Mouse (Mus musculus): ENCODE results near the gene Kdelc1. TPM values are rescaled to one million over a fixed set of nuclear protein-coding genes. Genes with fewer than 3 reads are reported as not detected.
A peak's percentile ranks its signal among the peaks of the same experiment; 100 is the strongest.

Gene Kdelc1
- polyA plus RNA-seq, 1 experiment from 2014 or later = 50.2 TPM

DNA sequence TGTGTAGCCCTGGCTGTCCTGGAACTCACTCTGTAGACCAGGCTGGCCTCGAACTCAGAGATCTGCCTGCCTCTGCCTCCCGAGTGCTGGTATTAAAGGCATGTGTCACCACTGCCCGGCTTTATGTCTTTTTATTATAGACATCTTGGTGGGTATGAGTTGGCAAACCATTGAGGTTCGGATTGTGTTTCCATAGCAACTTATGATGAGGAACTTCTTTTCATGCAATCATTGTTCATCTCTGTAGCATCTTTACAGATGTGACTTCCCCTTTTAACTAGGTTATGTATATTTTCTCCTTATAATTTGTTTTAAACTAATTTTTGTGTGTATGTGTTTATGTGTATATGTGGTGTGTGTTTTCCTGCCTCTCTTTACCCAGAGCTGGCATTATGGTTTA, 7.0 kb upstream of the Kdelc1 start:
- Histone ChIP-seq H3K4me1 (peaks cover 6% of the 10 kb centered on the region), H3K4me3 (no peak overlapping the region), H3K27ac (replicated peaks) (no peak overlapping the region), H3K36me3 (0 out of 2 replicates have a peak, but pooled peaks cover 21% of the 10 kb centered on the region), H3K27me3 (no peaks in the 10 kb centered on the region), H3K9ac (replicated peaks) (no peak overlapping the region), H3K4me2 (replicated peaks) (no peak overlapping the region), H3K9me3 (no peaks in the 10 kb centered on the region)
- ATAC-seq (ENCODE audit: low FRiP score, low read depth) = no peak
- 90% methylated on average over 4 of the region's 4 CpGs for WGBS

DNA sequence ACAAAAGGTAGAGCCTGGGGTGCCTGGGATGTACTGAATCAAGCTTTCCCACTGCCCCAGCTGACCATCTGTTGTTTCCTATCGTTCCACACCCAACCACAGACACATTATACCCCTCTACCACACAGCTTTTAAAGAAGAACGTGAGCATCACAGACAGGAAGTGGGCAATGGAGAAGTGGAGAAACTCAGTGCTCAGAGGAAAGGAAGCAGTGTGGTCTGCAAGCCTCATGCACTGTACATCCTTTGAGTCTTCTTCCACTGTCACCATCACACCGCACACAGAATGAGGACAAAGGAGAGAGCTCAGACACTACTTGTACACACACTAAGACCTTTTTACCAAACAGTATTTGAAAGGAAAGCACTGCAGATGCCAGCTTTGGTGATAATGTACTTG, 3.6 kb upstream of the Kdelc1 start:
- 89% methylated on average over 3 of the region's 3 CpGs for WGBS

DNA sequence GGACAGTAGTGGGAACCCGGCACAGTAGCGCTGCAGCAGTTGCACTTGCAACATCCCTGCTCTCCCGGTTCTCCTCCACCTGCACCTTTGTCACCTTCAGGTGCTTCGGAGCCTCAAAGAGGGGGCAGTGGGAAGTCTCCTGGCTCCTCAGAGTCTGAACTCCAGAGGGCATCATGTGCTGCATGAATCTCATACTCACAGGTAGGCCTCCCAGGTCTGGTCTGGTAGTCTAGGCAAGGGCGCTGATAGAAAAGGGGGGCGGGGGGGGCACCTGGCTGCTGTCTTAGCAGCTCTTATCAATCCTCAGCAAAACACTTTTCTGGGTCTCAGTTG, 1.4 kb upstream of the Kdelc1 start:
- H3K27ac ChIP-seq (replicated peaks) = peak overlapping the region; percentile 97
- 3% methylated on average over 6 of the region's 6 CpGs for WGBS
- ATAC-seq (ENCODE audit: low FRiP score, low read depth) = no peak; the same call in 1 of the 2 replicates

More for the DNA sequence above, 3.6 kb upstream of the Kdelc1 start:
- Histone ChIP-seq H3K4me1 (peaks cover 14% of the 10 kb centered on the region), H3K9ac (replicated peaks) (no peak overlapping the region), H3K27ac (replicated peaks) (no peak overlapping the region), H3K4me3 (no peak overlapping the region), H3K27me3 (no peaks in the 10 kb centered on the region), H3K4me2 (replicated peaks) (no peak overlapping the region), H3K36me3 (0 out of 2 replicates have a peak, but pooled peaks cover 4% of the 10 kb centered on the region), H3K9me3 (no peaks in the 10 kb centered on the region)
- ATAC-seq (ENCODE audit: low FRiP score, low read depth) = no peak

DNA sequence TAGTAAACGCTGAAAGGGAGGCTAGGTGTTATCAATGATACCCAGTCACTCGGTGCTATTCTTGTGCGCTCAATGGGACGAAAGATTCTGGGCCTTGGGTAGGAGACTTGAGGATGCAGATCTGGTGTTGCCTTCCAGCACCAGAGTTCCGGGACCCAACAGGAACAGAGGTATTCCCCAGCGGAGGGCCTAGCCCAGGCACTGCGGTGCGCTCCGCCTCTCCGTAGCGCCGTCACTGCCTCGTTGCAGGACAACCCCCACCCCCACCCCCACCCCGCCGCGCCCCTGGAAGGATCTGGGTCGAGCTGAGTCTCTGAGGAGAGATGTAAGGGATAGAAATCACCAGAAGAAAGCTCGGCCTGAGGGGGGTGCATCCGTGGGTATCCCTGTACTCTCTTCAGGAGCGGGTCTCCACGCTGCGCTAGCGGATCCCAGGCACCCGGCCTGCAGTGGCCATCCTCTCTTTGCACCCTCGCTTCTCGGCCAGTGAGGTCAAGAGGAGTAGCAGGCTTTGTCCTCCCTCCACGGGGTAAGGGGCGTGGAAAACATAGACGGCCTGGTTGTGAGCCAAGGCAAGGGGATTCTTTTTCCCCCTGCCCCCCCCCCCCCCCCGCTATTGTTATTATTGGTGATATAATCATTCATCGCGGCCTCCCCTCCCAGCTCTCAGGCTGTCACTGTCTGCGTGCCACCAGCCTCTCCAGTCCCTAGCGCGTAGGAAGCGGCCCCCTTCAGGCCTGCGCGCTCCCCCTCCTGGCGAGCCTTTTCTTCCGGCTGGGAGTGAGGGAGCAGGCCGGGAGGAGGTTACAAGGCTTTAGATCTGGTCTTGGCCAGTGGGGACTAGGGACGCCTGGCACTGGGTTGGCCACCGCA, 829 bp upstream of the Kdelc1 start:
- H3K9ac ChIP-seq (replicated peaks) = peak overlapping the region; percentile 83
- H3K36me3 ChIP-seq = peaks cover 5% of the 10 kb centered on the region; the same call in 1 of the 2 replicates
- H3K27ac ChIP-seq (replicated peaks) = peak overlapping the region; percentile 97
- no peaks in the 10 kb centered on the region for H3K9me3 ChIP-seq
- peaks cover 14% of the 10 kb centered on the region for H3K4me1 ChIP-seq
- H3K27me3 ChIP-seq = no peaks in the 10 kb centered on the region
- peak overlapping the region; percentile 80 for H3K4me2 ChIP-seq (replicated peaks)
- under 1% methylated on average over 42 of the region's 43 CpGs for whole genome bisulfite sequencing
- peak overlapping the region; percentile 61 for H3K4me3 ChIP-seq
- ATAC-seq (ENCODE audit: low FRiP score, low read depth) = peak; percentile 88

More for the DNA sequence above, 1.4 kb upstream of the Kdelc1 start:
- Histone ChIP-seq H3K4me3 (peak overlapping the region; percentile 61), H3K36me3 (0 out of 2 replicates have a peak, but pooled peaks cover 2% of the 10 kb centered on the region), H3K27me3 (no peaks in the 10 kb centered on the region), H3K9me3 (no peaks in the 10 kb centered on the region), H3K9ac (replicated peaks) (peak overlapping the region; percentile 83), H3K4me1 (peaks cover 14% of the 10 kb centered on the region), H3K4me2 (replicated peaks) (peak overlapping the region; percentile 80)

DNA sequence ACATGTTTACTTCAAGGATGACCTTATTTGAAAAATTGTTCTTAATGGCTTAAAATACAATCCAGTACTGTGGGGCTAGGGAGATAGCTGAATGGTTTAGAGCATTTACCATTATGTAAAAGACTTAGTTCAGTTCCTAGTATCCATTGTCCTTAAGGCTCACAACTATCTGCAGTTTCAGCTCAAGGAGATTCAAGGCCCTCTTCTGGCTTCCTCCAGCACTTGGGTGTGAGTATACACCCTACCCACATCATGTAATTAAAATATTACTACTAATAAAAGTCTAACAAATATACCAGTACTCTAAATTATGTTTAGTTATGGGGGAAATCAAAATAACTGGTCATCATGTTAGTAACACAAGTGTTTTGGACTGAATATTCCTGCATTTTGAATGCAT, 1.0 kb downstream of the Kdelc1 start:
- ATAC-seq (ENCODE audit: low FRiP score, low read depth) = no peak
- Histone ChIP-seq H3K27me3 (no peaks in the 10 kb centered on the region), H3K4me3 (peak overlapping the region; percentile 61), H3K4me2 (replicated peaks) (peak overlapping the region; percentile 80), H3K36me3 (peaks cover 18% of the 10 kb centered on the region), H3K9ac (replicated peaks) (no peak overlapping the region), H3K4me1 (peaks cover 14% of the 10 kb centered on the region), H3K27ac (replicated peaks) (no peak overlapping the region), H3K9me3 (no peaks in the 10 kb centered on the region)

DNA sequence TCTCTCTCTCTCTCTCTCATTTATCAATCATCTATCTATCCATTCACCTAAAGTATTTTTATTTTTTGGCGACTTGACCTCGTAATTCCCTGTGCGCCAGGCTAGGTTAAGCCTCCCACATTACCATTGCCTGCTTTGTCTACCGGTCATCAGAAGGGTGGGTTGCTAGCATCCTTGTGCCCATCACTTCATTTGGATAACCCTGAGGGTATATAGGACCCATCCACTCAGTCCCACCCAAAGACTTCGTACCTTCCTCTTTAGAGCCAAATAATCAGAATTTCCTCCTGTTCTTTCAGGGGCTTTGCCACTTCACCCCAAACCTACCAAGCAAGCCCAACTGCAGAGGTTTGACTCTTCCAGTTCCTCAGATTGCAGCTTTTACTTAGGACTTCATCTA, 15.7 kb downstream of the Kdelc1 start:
- ATAC-seq (ENCODE audit: low FRiP score, low read depth) = no peak

DNA sequence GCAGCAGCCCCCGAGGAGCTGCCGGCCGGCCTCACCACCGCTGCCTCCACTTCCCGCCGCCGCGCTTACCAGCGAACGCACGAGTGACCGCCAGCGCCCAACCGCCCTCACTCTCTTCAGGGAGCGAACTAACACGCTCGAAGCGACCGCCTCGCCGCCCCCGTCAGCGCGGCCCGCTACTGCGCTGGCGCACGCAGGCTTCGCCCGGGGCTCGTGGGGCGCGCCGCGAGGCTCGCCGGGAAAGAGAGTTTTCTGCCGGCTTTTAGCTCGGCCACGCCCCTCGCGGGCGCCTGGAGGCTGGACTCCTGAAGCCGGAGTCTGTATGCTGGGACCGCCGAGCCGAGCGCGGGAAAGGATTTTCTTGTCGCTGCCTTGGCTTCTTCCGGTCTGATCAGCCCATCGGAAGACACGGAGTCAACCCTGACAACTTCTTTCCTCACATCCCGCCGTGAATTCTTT, 16.3 kb downstream of the Kdelc1 start, which contains the start of gene Tex30:
Gene Tex30, minus strand, starts transcription at position 183 of the 459 bp plus-strand sequence.
- Histone ChIP-seq H3K27me3 (no peaks in the 10 kb centered on the region), H3K9me3 (no peaks in the 10 kb centered on the region), H3K27ac (replicated peaks) (peak within 1 kb of the TSS; percentile 92), H3K36me3 (peaks cover 24% of the 10 kb centered on the region; the same call in 1 of the 2 replicates), H3K9ac (replicated peaks) (peak within 1 kb of the TSS; percentile 71), H3K4me1 (peaks cover 9% of the 10 kb centered on the region), H3K4me3 (peak within 1 kb of the TSS; percentile 80), H3K4me2 (replicated peaks) (peak within 1 kb of the TSS; percentile 64)
- peak; percentile 98 for ATAC-seq (ENCODE audit: low FRiP score, low read depth)
- WGBS = under 1% methylated on average over 55 of the region's 55 CpGs

More for the DNA sequence above, 15.7 kb downstream of the Kdelc1 start:
- no peak overlapping the region for H3K27ac ChIP-seq (replicated peaks)
- peaks cover 9% of the 10 kb centered on the region for H3K4me1 ChIP-seq
- peaks cover 22% of the 10 kb centered on the region for H3K36me3 ChIP-seq
- H3K4me3 ChIP-seq = peak overlapping the region; percentile 80
- H3K27me3 ChIP-seq = no peaks in the 10 kb centered on the region
- H3K9me3 ChIP-seq = no peaks in the 10 kb centered on the region
- 12% methylated on average over 5 of the region's 5 CpGs for WGBS
- peak overlapping the region; percentile 64 for H3K4me2 ChIP-seq (replicated peaks)
- H3K9ac ChIP-seq (replicated peaks) = peak overlapping the region; percentile 41

DNA sequence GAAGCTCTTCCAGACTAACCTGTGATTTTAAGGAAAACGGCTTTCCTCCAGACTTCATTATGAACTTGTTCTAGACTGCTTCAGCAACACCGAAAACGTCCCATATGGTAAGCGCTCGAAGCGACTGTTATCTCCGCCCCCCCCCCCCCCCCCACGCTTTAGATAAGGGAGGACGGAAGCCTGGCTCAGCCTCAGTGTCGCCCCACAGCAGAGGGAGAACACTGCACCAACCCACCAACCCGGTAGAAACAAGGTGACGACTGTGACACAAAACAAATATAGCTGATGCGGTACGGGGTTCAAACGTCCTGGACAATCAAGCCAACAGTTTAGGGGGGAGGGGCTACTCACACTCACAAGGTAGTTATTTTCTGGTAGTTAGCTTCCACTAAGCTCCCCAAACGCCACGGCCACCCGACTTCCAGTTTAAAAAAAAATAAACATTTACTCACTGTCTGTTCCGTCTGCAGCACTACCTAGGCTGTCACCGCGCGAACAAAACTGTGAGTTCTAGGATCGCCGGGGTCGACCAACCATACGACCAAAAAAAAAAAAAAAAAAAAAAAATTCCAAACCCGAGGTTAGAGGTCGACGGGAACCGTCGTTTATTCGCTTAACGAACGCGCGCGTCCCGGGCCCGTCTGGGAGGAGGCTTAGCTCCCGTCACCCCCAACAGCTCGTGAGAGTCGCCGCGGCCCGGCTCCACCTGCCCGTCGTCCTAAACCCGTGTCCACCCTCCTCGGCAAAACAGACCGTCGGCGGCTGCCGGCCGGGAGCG, 17.0 kb downstream of the Kdelc1 start:
- H3K9ac ChIP-seq (replicated peaks) = peak overlapping the region; percentile 71
- H3K27ac ChIP-seq (replicated peaks) = peak overlapping the region; percentile 92
- peak overlapping the region; percentile 80 for H3K4me3 ChIP-seq
- peak; percentile 88 for ATAC-seq (ENCODE audit: low FRiP score, low read depth)
- WGBS = under 1% methylated on average over 48 of the region's 55 CpGs
- no peaks in the 10 kb centered on the region for H3K9me3 ChIP-seq
- peak overlapping the region; percentile 64 for H3K4me2 ChIP-seq (replicated peaks)
- no peaks in the 10 kb centered on the region for H3K27me3 ChIP-seq
- peaks cover 9% of the 10 kb centered on the region for H3K4me1 ChIP-seq
- peaks cover 25% of the 10 kb centered on the region; the same call in 1 of the 2 replicates for H3K36me3 ChIP-seq

DNA sequence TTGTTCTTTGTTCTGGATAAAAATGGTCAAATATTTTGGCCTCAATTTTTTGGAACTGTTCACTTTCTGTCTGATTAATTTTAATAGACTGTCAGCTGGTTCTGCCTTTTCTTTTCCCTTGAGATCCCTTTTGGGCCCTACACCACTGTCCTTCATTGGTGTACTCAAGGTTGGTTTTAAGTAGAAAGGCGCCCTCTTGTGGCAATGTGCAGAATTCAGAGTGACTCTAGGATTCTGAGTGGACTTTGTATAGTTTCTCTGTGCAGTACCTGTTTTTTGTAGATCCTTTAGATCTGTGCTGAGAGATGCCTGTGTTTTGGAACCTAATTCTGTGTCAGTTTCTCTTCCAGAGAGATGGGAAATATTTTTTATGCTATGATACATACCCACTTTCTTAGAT, 54.0 kb downstream of the Kdelc1 start:
- 0% methylated on average over 1 of the region's 1 CpGs for WGBS
- Histone ChIP-seq H3K9me3 (no peaks in the 10 kb centered on the region), H3K4me3 (no peak overlapping the region), H3K9ac (replicated peaks) (no peak overlapping the region), H3K27me3 (no peaks in the 10 kb centered on the region), H3K4me1 (no peaks in the 10 kb centered on the region), H3K4me2 (replicated peaks) (no peak overlapping the region), H3K36me3 (no peaks in the 10 kb centered on the region), H3K27ac (replicated peaks) (no peak overlapping the region)
- no peak for ATAC-seq (ENCODE audit: low FRiP score, low read depth)

DNA sequence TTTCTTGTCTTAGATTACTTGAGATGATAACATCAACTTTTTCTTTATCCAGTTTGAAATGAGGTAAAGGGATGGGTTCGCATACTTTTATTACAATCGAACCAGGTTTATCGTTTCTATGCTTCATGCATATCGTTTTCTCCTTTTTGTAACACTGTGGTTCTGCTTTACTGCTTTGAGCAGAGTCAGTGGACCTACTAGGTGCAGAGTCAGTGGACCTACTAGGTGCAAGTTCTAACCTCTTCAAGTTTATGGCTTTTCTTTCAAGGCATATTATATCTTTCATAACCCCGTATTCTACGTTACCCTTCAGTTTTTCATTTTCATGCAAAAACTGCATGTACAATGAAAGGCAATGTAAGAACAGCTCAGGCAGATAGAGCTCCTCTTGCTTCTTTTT, 55.2 kb downstream of the Kdelc1 start:
- Histone ChIP-seq H3K9me3 (no peaks in the 10 kb centered on the region), H3K4me2 (replicated peaks) (no peak overlapping the region), H3K36me3 (no peaks in the 10 kb centered on the region), H3K27me3 (no peaks in the 10 kb centered on the region), H3K4me3 (no peak overlapping the region), H3K27ac (replicated peaks) (no peak overlapping the region), H3K4me1 (no peaks in the 10 kb centered on the region), H3K9ac (replicated peaks) (no peak overlapping the region)
- 98% methylated on average over 6 of the region's 6 CpGs for WGBS
- ATAC-seq (ENCODE audit: low FRiP score, low read depth) = no peak

DNA sequence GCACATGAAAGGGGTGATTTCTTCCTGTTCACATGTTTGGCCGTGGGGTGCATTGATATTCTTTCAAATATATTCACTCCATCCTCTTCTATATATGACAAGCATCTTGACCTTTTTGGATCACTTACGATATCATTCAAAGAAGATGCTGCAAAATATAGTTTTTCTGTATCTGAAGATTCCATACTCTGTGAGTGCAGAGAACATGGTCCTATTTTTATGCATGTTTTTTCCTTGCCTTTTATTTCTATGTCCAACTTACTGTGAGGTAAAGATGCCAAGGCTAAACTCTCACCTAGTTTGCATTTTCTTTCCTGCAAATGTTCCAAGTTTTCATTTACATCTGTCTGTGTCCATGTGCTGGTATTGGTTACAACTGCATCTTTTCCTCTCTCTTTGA, 56.8 kb downstream of the Kdelc1 start, which contains the start of gene Gm8251:
Gene Gm8251, minus strand, starts transcription at position 101 of the 400 bp plus-strand sequence.
- Histone ChIP-seq H3K4me3 (no peak within 1 kb of the TSS), H3K9me3 (no peaks in the 10 kb centered on the region), H3K27me3 (no peaks in the 10 kb centered on the region), H3K4me2 (replicated peaks) (no peak within 1 kb of the TSS), H3K27ac (replicated peaks) (no peak within 1 kb of the TSS), H3K9ac (replicated peaks) (no peak within 1 kb of the TSS), H3K36me3 (no peaks in the 10 kb centered on the region), H3K4me1 (no peaks in the 10 kb centered on the region)
- no peak for ATAC-seq (ENCODE audit: low FRiP score, low read depth)
- WGBS = 96% methylated on average over 2 of the region's 2 CpGs

DNA sequence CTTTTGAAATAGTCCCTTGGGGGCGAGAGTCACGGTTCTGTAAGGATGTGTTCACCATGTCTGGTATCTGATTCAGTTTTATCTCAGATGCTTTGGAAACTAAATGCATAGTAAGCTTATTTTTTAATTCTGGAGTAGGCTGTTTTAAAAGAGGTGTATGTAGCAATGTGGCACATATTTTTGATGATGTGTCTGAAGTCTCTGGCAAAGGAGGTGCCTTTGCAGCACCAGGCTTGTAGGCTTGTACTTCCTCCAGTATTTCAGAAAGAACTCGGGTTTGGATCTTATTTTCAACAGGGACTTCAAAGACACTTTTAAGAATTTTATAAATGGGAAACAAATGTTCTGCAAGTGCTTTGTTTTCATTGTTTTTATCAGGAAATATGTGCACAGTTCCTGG, 60.8 kb downstream of the Kdelc1 start:
- no peaks in the 10 kb centered on the region for H3K36me3 ChIP-seq
- H3K4me2 ChIP-seq (replicated peaks) = no peak overlapping the region
- H3K4me1 ChIP-seq = no peaks in the 10 kb centered on the region
- no peaks in the 10 kb centered on the region for H3K9me3 ChIP-seq
- no peak overlapping the region for H3K9ac ChIP-seq (replicated peaks)
- H3K27ac ChIP-seq (replicated peaks) = no peak overlapping the region
- WGBS = 86% methylated on average over 3 of the region's 3 CpGs
- no peak for ATAC-seq (ENCODE audit: low FRiP score, low read depth)
- H3K27me3 ChIP-seq = no peaks in the 10 kb centered on the region
- H3K4me3 ChIP-seq = no peak overlapping the region

Data from midbrain, embryonic 12.5 days (tissue).